Mouse (Mus musculus) CD4-positive helper T cell, adult 2 months (primary cell): ENCODE data around the gene Prps1l3.
"Not testable (repeated sequence)": the region's sequence is repeated elsewhere in the genome, so short reads cannot be mapped to it uniquely, and the experiment has no call there.

ENCODE experiments used
- DNase-seq: peaks from one replicate; pipeline ENCODE4 v3.0.0-alpha.2; 2012; ENCODE audit warnings: low read depth, missing footprints, low spot score

The Prps1l3 gene

GRCm38 (mm10) chr12:57230192-57230706 lies at the start of gene Prps1l3, which contains the start of gene Mipol1:
Gene Prps1l3, plus strand, starts transcription at chr12:57230412.
Gene Mipol1, plus strand, starts transcription at chr12:57230427.
- DNase-seq = peak; percentile 98

GRCm38 (mm10) chr12:57184401-57185147 lies 45.6 kb upstream of the Prps1l3 start:
- no peak for DNase-seq

GRCm38 (mm10) chr12:57185475-57185874 lies 44.7 kb upstream of the Prps1l3 start:
- no peak for DNase-seq

- no peak for DNase-seq
Measured at GRCm38 (mm10) chr12:57186126-57186525, 44.1 kb upstream of the Prps1l3 start.

- no peak for DNase-seq
Measured at GRCm38 (mm10) chr12:57187032-57187431, 43.2 kb upstream of the Prps1l3 start.

GRCm38 (mm10) chr12:57194609-57195008 lies 35.6 kb upstream of the Prps1l3 start:
- no peak for DNase-seq

GRCm38 (mm10) chr12:57196286-57196607 lies 34.0 kb upstream of the Prps1l3 start:
- DNase-seq = no peak

- no peak for DNase-seq
Measured at GRCm38 (mm10) chr12:57196608-57197362, 33.4 kb upstream of the Prps1l3 start.

GRCm38 (mm10) chr12:57197363-57198026 lies 32.7 kb upstream of the Prps1l3 start, which contains the start of gene Slc25a21:
Gene Slc25a21, minus strand, starts transcription at chr12:57197472.
- no peak for DNase-seq

- DNase-seq = no peak
Measured at GRCm38 (mm10) chr12:57198269-57198668, 31.9 kb upstream of the Prps1l3 start.

GRCm38 (mm10) chr12:57199427-57199826 lies 30.8 kb upstream of the Prps1l3 start:
- no peak for DNase-seq

GRCm38 (mm10) chr12:57201901-57202300 lies 28.3 kb upstream of the Prps1l3 start:
- no peak for DNase-seq

- DNase-seq = no peak
Measured at GRCm38 (mm10) chr12:57204276-57204851, 25.8 kb upstream of the Prps1l3 start.

GRCm38 (mm10) chr12:57211353-57212311 lies 18.6 kb upstream of the Prps1l3 start:
- DNase-seq = peak; percentile 21

- DNase-seq = not testable (repeated sequence)
Measured at GRCm38 (mm10) chr12:57212463-57212862, 17.7 kb upstream of the Prps1l3 start.

- DNase-seq = no peak
Measured at GRCm38 (mm10) chr12:57226411-57226810, 3.8 kb upstream of the Prps1l3 start.

- DNase-seq = no peak
Measured at GRCm38 (mm10) chr12:57227776-57228175, 2.4 kb upstream of the Prps1l3 start.

- DNase-seq = no peak
Measured at GRCm38 (mm10) chr12:57229703-57230102, 509 bp upstream of the Prps1l3 start.

- peak; percentile 61 for DNase-seq
Measured at GRCm38 (mm10) chr12:57231085-57231875, 1.1 kb downstream of the Prps1l3 start.

GRCm38 (mm10) chr12:57233386-57233785 lies 3.2 kb downstream of the Prps1l3 start:
- DNase-seq = peak; percentile 7
